Mouse (Mus musculus): ENCODE results near the gene Ly6g5b. TPM values are rescaled to one million over a fixed set of nuclear protein-coding genes. Genes with fewer than 3 reads are reported as not detected.

Ly6g5b gene
- polyA plus RNA-seq, 1 experiment = 0.28 TPM

- Histone ChIP-seq H3K27me3 (ENCODE audit: control insufficient read depth, insufficient read depth, insufficient read length) (no peaks in the 10 kb centered on the region), H3K79me3 (ENCODE audit: low read depth) (peaks cover 37% of the 10 kb centered on the region), H3ac (ENCODE audit: control insufficient read depth, insufficient read length, low read depth) (peak within 1 kb of the TSS; percentile 94), H3K79me2 (ENCODE audit: control insufficient read depth, insufficient read depth) (peaks cover 54% of the 10 kb centered on the region), H3K4me3 (ENCODE audit: insufficient read depth, poor library complexity, severe bottlenecking) (peak within 1 kb of the TSS; percentile 86), H3K36me3 (ENCODE audit: control insufficient read depth, insufficient read depth) (peaks cover 34% of the 10 kb centered on the region)
- TF ChIP-seq MAX (IDR thresholded peaks at IDR 0.05) (peak; percentile 21), USF1 (IDR thresholded peaks at IDR 0.05; ENCODE audit: low read depth) (no peak)
Measured at GRCm38 (mm10) chr17:35121871-35122303, 6.7 kb upstream of the Ly6g5b start, which contains the start of gene Csnk2b. TSS of gene Csnk2b (minus strand) at chr17:35122053.

GRCm38 (mm10) chr17:35121143-35121799 lies 6.0 kb upstream of the Ly6g5b start, which contains the start of gene Gpank1:
TSS of gene Gpank1 (plus strand) at chr17:35121455.
- H3ac ChIP-seq (ENCODE audit: control insufficient read depth, insufficient read length, low read depth) = peak within 1 kb of the TSS; percentile 94
- H3K27me3 ChIP-seq (ENCODE audit: control insufficient read depth, insufficient read depth, insufficient read length) = no peaks in the 10 kb centered on the region
- peaks cover 34% of the 10 kb centered on the region for H3K36me3 ChIP-seq (ENCODE audit: control insufficient read depth, insufficient read depth)
- peak within 1 kb of the TSS; percentile 86 for H3K4me3 ChIP-seq (ENCODE audit: insufficient read depth, poor library complexity, severe bottlenecking)
- H3K79me2 ChIP-seq (ENCODE audit: control insufficient read depth, insufficient read depth) = peaks cover 48% of the 10 kb centered on the region
- TF ChIP-seq MAX (IDR thresholded peaks at IDR 0.05) (peak; percentile 11), FOSL1 (IDR thresholded peaks at IDR 0.05; ENCODE audit: insufficient read depth, low read length, poor library complexity, severe bottlenecking) (no peak)
- H3K79me3 ChIP-seq (ENCODE audit: low read depth) = peaks cover 32% of the 10 kb centered on the region

GRCm38 (mm10) chr17:35120745-35121142 lies 5.5 kb upstream of the Ly6g5b start:
- peak overlapping the region; percentile 86 for H3K4me3 ChIP-seq (ENCODE audit: insufficient read depth, poor library complexity, severe bottlenecking)
- peaks cover 39% of the 10 kb centered on the region for H3K36me3 ChIP-seq (ENCODE audit: control insufficient read depth, insufficient read depth)
- peaks cover 32% of the 10 kb centered on the region for H3K79me3 ChIP-seq (ENCODE audit: low read depth)
- no peaks in the 10 kb centered on the region for H3K27me3 ChIP-seq (ENCODE audit: control insufficient read depth, insufficient read depth, insufficient read length)
- H3ac ChIP-seq (ENCODE audit: control insufficient read depth, insufficient read length, low read depth) = peak overlapping the region; percentile 94
- TF ChIP-seq MYOD1 (IDR thresholded peaks at IDR 0.05; ENCODE audit: control insufficient read depth, insufficient read length, low read depth) = no peak
- TF ChIP-seq CEBPB (IDR thresholded peaks at IDR 0.05; ENCODE audit: low read depth) = no peak
- no peak for TF ChIP-seq MYOG (IDR thresholded peaks at IDR 0.05; ENCODE audit: control insufficient read depth, extremely low read depth, insufficient read length)
- TF ChIP-seq MAX (IDR thresholded peaks at IDR 0.05) = no peak
- TF ChIP-seq CTCF (IDR thresholded peaks at IDR 0.05; ENCODE audit: control insufficient read depth, insufficient read depth, insufficient read length) = no peak
- no peak for TF ChIP-seq FOSL1 (IDR thresholded peaks at IDR 0.05; ENCODE audit: insufficient read depth, low read length, poor library complexity, severe bottlenecking)
- no peak for TF ChIP-seq USF1 (IDR thresholded peaks at IDR 0.05; ENCODE audit: low read depth)
- H3K79me2 ChIP-seq (ENCODE audit: control insufficient read depth, insufficient read depth) = peaks cover 45% of the 10 kb centered on the region

GRCm38 (mm10) chr17:35111774-35112173 lies 3.5 kb downstream of the Ly6g5b start:
- H3K36me3 ChIP-seq (ENCODE audit: control insufficient read depth, insufficient read depth) = peaks cover 23% of the 10 kb centered on the region
- no peaks in the 10 kb centered on the region for H3K27me3 ChIP-seq (ENCODE audit: control insufficient read depth, insufficient read depth, insufficient read length)
- H3K4me3 ChIP-seq (ENCODE audit: insufficient read depth, poor library complexity, severe bottlenecking) = no peak overlapping the region
- no peaks in the 10 kb centered on the region for H3K79me3 ChIP-seq (ENCODE audit: low read depth)
- TF ChIP-seq MYOD1 (IDR thresholded peaks at IDR 0.05; ENCODE audit: control insufficient read depth, insufficient read length, low read depth) (no peak), USF1 (IDR thresholded peaks at IDR 0.05; ENCODE audit: low read depth) (no peak), MYOG (IDR thresholded peaks at IDR 0.05; ENCODE audit: control insufficient read depth, extremely low read depth, insufficient read length) (no peak)
- no peak overlapping the region for H3ac ChIP-seq (ENCODE audit: control insufficient read depth, insufficient read length, low read depth)
- no peaks in the 10 kb centered on the region for H3K79me2 ChIP-seq (ENCODE audit: control insufficient read depth, insufficient read depth)

GRCm38 (mm10) chr17:35108097-35108496 lies 7.1 kb downstream of the Ly6g5b start, which contains the start of gene Ly6g5c:
TSS of gene Ly6g5c (plus strand) at chr17:35108279.
- TF ChIP-seq FOSL1 (IDR thresholded peaks at IDR 0.05; ENCODE audit: insufficient read depth, low read length, poor library complexity, severe bottlenecking) (no peak), USF1 (IDR thresholded peaks at IDR 0.05; ENCODE audit: low read depth) (no peak), MAX (IDR thresholded peaks at IDR 0.05) (no peak), MYOD1 (IDR thresholded peaks at IDR 0.05; ENCODE audit: control insufficient read depth, insufficient read length, low read depth) (no peak), CEBPB (IDR thresholded peaks at IDR 0.05; ENCODE audit: low read depth) (no peak), MYOG (IDR thresholded peaks at IDR 0.05; ENCODE audit: control insufficient read depth, extremely low read depth, insufficient read length) (no peak), CTCF (IDR thresholded peaks at IDR 0.05; ENCODE audit: control insufficient read depth, insufficient read depth, insufficient read length) (no peak)
- H3K36me3 ChIP-seq (ENCODE audit: control insufficient read depth, insufficient read depth) = no peaks in the 10 kb centered on the region

GRCm38 (mm10) chr17:35106522-35106921 lies 8.7 kb downstream of the Ly6g5b start:
- H3K79me2 ChIP-seq (ENCODE audit: control insufficient read depth, insufficient read depth) = no peaks in the 10 kb centered on the region
- no peaks in the 10 kb centered on the region for H3K79me3 ChIP-seq (ENCODE audit: low read depth)
- TF ChIP-seq MAX (IDR thresholded peaks at IDR 0.05) = no peak
- no peak for TF ChIP-seq CEBPB (IDR thresholded peaks at IDR 0.05; ENCODE audit: low read depth)
- no peak for TF ChIP-seq USF1 (IDR thresholded peaks at IDR 0.05; ENCODE audit: low read depth)
- no peak for TF ChIP-seq MYOG (IDR thresholded peaks at IDR 0.05; ENCODE audit: control insufficient read depth, extremely low read depth, insufficient read length)
- no peak overlapping the region for H3ac ChIP-seq (ENCODE audit: control insufficient read depth, insufficient read length, low read depth)
- no peak overlapping the region for H3K4me3 ChIP-seq (ENCODE audit: insufficient read depth, poor library complexity, severe bottlenecking)
- no peaks in the 10 kb centered on the region for H3K36me3 ChIP-seq (ENCODE audit: control insufficient read depth, insufficient read depth)
- no peaks in the 10 kb centered on the region for H3K27me3 ChIP-seq (ENCODE audit: control insufficient read depth, insufficient read depth, insufficient read length)

More at GRCm38 (mm10) chr17:35108097-35108496, 7.1 kb downstream of the Ly6g5b start, which contains the start of gene Ly6g5c:
- H3ac ChIP-seq (ENCODE audit: control insufficient read depth, insufficient read length, low read depth) = no peak within 1 kb of the TSS
- H3K79me3 ChIP-seq (ENCODE audit: low read depth) = no peaks in the 10 kb centered on the region
- H3K4me3 ChIP-seq (ENCODE audit: insufficient read depth, poor library complexity, severe bottlenecking) = no peak within 1 kb of the TSS
- H3K79me2 ChIP-seq (ENCODE audit: control insufficient read depth, insufficient read depth) = no peaks in the 10 kb centered on the region
- no peaks in the 10 kb centered on the region for H3K27me3 ChIP-seq (ENCODE audit: control insufficient read depth, insufficient read depth, insufficient read length)

Data from C2C12 (cell line).